Mouse (Mus musculus): ENCODE data around the gene Cyp2d11. TPM values are rescaled to one million over a fixed set of nuclear protein-coding genes. Genes with fewer than 3 reads are reported as not detected.

Cyp2d11 gene
- polyA plus RNA-seq, 1 experiment from 2014 or later, result not detected

DNA sequence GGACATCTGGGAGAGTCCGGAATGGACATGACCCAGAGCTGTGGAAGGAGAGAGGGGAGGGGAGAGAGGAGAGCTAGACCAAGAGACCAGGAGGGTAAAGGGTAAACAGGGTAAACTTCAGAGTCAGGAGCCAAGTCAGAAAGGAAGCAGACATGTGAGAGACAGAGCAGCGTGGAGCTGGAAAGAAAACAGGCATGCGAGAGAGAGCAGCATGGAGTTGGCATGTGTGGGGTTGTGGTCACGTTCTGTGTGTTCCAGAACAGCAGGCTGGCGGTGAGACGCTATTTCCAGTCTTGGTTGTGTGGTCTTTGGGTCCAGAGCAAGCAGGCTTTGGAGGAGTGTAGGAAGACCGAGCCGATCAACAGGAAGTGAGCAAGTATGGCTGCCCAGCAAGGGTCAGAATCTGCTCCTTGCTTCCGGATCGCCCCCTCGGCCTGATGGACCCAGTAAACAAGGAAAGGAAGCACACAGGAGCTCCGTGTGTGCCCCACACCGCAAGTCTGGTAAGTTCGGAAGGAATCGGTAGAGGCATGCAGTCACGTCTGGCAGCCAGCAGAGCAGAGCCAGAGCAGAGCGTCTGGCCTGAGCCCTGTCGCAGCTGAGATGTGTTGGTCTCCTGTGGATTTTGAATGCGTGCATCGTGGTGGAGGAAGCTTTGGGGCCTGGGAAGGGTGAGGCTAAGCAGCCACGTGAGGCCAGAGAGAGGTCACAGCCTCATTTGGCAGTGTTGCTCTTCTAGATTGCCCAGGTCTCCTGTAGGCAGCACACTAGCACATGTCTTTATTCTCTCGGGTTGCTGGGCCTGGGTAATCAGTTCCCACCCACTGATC is 35.2 kb downstream of the Cyp2d11 start:
- no peak overlapping the region for H3K4me2 ChIP-seq (ENCODE audit: low read length)
- no peak overlapping the region for H3K4me3 ChIP-seq (replicated peaks; ENCODE audit: low read length)
- H3K9ac ChIP-seq (replicated peaks; ENCODE audit: low read depth, low read length), result no peak overlapping the region
- no peaks in the 10 kb centered on the region for H3K36me3 ChIP-seq (ENCODE audit: control insufficient read depth, insufficient read depth)
- peaks cover 5% of the 10 kb centered on the region for H3K4me1 ChIP-seq (replicated peaks; ENCODE audit: control insufficient read depth, insufficient read depth, low read length)
- no peaks in the 10 kb centered on the region for H3K27me3 ChIP-seq (replicated peaks; ENCODE audit: control insufficient read depth, insufficient read depth, low read length)
- no peak overlapping the region for H3K27ac ChIP-seq (ENCODE audit: low read length)
- no peak for ATAC-seq
- WGBS, result 66% methylated on average over 22 of the region's 22 CpGs
- no peaks in the 10 kb centered on the region for H3K9me3 ChIP-seq (ENCODE audit: control insufficient read depth, low read length)

DNA sequence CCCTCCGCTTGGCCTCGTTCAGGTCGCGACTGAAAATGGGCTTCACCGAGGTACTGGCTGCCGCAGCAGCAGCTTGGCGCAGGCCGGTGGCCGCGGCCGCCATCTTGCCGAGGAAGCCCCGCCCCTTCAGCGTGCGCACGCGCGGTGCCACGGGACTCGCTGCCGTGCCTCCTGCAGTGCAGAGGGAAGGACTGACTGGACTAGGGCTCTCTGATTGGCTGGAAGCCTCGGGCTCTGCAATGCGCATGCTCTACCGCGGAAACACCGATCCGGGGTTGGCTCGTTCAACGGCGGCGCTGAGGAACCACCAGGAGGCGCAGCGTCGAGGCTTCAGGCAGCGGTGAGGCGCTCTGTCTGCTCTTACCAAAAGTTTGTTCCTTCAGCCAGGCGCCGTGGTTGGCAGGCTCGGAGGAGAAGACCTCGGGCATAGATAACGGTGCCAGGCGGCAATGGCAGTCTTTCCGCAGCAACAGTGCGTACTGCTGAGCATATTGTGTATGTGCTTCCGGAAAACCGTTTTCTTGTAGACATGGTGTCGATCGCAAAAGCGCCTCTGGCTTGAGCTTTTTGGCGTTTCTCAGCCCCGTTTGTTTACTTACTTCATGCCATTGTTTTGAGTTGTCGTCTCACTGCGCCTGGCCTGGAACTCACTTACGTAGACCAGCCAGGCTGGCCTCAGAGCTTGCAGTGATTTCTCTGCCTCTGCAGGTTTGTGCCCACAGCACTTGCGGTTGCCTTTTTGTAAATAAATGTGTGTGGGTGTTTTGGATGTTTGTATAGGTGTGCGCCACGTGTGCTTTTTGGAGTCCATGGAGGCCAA is 39.5 kb downstream of the Cyp2d11 start, which contains the start of gene Ndufa6:
TSS of gene Ndufa6 (minus strand) at position 197 of the 820 bp plus-strand sequence.
- Histone ChIP-seq H3K4me1 (replicated peaks; ENCODE audit: control insufficient read depth, insufficient read depth, low read length) (peaks cover 16% of the 10 kb centered on the region), H3K9me3 (ENCODE audit: control insufficient read depth, low read length) (no peaks in the 10 kb centered on the region), H3K4me3 (replicated peaks; ENCODE audit: low read length) (peak within 1 kb of the TSS; percentile 95), H3K4me2 (ENCODE audit: low read length) (peak within 1 kb of the TSS; percentile 89), H3K27ac (ENCODE audit: low read length) (peak within 1 kb of the TSS; percentile 86), H3K9ac (replicated peaks; ENCODE audit: low read depth, low read length) (peak within 1 kb of the TSS; percentile 98), H3K36me3 (ENCODE audit: control insufficient read depth, insufficient read depth) (peaks cover 14% of the 10 kb centered on the region), H3K27me3 (replicated peaks; ENCODE audit: control insufficient read depth, insufficient read depth, low read length) (no peaks in the 10 kb centered on the region)
- ATAC-seq, result peak; percentile 100
- 1% methylated on average over 57 of the region's 57 CpGs for WGBS

DNA sequence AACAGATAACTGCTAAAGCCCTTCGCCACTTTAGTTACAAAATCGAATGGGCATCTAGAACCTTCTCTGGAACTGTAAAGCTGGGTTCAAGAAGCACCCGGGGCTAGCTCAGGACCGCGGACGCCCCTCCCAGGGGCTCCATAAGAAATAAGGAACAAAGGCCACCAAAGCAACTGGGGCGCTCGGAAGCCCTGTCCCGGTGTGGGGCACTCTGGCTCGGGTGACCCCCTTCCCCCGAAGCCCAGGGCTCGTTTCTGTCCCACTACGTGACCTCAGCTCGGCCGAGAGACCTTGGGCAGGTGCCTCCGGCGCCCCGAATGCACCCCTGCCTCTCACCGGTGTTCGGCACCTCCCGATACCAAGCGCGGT is 40.1 kb downstream of the Cyp2d11 start:
- Histone ChIP-seq H3K9ac (replicated peaks; ENCODE audit: low read depth, low read length) (peak overlapping the region; percentile 98), H3K4me1 (replicated peaks; ENCODE audit: control insufficient read depth, insufficient read depth, low read length) (peaks cover 16% of the 10 kb centered on the region), H3K4me2 (ENCODE audit: low read length) (peak overlapping the region; percentile 85), H3K9me3 (ENCODE audit: control insufficient read depth, low read length) (no peaks in the 10 kb centered on the region), H3K27ac (ENCODE audit: low read length) (peak overlapping the region; percentile 86), H3K36me3 (ENCODE audit: control insufficient read depth, insufficient read depth) (peaks cover 19% of the 10 kb centered on the region), H3K4me3 (replicated peaks; ENCODE audit: low read length) (peak overlapping the region; percentile 95), H3K27me3 (replicated peaks; ENCODE audit: control insufficient read depth, insufficient read depth, low read length) (no peaks in the 10 kb centered on the region)
- ATAC-seq, result peak; percentile 45
- WGBS, result under 1% methylated on average over 23 of the region's 23 CpGs

DNA sequence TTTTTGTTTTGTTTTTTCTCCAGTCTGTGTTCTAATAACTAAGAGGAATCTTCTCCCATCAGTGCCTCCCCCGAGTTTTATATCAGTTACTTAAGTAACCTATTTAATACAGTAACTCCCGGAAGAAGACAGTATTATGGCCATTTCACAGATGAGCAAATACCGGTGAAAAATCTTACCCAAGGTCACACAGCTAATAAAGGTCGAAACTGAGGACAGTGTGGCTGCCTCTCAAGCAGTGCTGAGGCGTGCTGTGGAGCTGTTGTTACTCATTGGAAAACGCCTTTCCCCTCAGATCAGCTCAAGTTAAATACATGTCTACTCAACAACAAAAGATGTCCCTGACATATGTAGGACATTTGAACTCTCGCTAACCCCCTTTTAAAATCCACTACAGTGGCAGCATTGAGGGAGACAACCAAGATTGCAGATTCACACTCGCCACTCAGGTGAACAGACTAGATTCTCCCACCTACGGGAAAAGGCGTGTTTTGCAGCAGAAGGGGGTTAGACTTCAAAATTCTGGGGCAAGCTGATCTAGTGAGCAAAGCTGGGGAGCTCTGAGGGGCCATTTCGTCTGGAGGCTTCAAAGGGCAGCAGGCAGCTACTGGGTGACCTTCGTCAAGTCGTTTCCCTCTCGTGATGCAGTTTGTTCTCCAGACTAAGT is 40.6 kb downstream of the Cyp2d11 start:
- no peak for ATAC-seq
- H3K4me3 ChIP-seq (replicated peaks; ENCODE audit: low read length), result peak overlapping the region; percentile 95
- 32% methylated on average over 14 of the region's 14 CpGs for WGBS
- H3K4me2 ChIP-seq (ENCODE audit: low read length), result peak overlapping the region; percentile 85
- no peaks in the 10 kb centered on the region for H3K9me3 ChIP-seq (ENCODE audit: control insufficient read depth, low read length)
- H3K4me1 ChIP-seq (replicated peaks; ENCODE audit: control insufficient read depth, insufficient read depth, low read length), result peaks cover 16% of the 10 kb centered on the region
- no peak overlapping the region for H3K27ac ChIP-seq (ENCODE audit: low read length)
- no peaks in the 10 kb centered on the region for H3K27me3 ChIP-seq (replicated peaks; ENCODE audit: control insufficient read depth, insufficient read depth, low read length)
- peaks cover 22% of the 10 kb centered on the region for H3K36me3 ChIP-seq (ENCODE audit: control insufficient read depth, insufficient read depth)
- peak overlapping the region; percentile 98 for H3K9ac ChIP-seq (replicated peaks; ENCODE audit: low read depth, low read length)

DNA sequence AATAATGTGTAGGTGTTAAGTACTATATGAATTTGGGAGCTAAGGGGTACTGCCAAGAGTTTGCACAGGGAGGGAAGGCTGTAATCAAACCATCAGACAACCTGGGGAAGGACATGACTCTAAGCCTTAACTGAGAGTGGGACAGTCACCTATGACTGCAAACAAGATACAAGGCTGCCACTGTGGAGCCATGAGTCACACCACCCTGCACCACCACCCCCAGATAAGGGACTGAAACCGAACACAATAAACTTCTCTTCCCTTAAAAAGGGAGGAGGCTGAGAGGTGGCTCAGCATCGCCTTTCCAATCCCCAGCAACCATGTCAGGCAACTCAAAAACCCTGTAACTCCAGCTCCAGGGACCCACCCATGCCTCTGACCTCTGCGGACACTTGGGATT is 42.3 kb downstream of the Cyp2d11 start:
- Histone ChIP-seq H3K36me3 (ENCODE audit: control insufficient read depth, insufficient read depth) (peaks cover 22% of the 10 kb centered on the region), H3K27me3 (replicated peaks; ENCODE audit: control insufficient read depth, insufficient read depth, low read length) (no peaks in the 10 kb centered on the region), H3K4me3 (replicated peaks; ENCODE audit: low read length) (no peak overlapping the region), H3K9me3 (ENCODE audit: control insufficient read depth, low read length) (no peaks in the 10 kb centered on the region), H3K27ac (ENCODE audit: low read length) (no peak overlapping the region), H3K4me1 (replicated peaks; ENCODE audit: control insufficient read depth, insufficient read depth, low read length) (peaks cover 28% of the 10 kb centered on the region), H3K9ac (replicated peaks; ENCODE audit: low read depth, low read length) (no peak overlapping the region), H3K4me2 (ENCODE audit: low read length) (no peak overlapping the region)
- no peak for ATAC-seq
- WGBS, result 90% methylated on average over 3 of the region's 3 CpGs

DNA sequence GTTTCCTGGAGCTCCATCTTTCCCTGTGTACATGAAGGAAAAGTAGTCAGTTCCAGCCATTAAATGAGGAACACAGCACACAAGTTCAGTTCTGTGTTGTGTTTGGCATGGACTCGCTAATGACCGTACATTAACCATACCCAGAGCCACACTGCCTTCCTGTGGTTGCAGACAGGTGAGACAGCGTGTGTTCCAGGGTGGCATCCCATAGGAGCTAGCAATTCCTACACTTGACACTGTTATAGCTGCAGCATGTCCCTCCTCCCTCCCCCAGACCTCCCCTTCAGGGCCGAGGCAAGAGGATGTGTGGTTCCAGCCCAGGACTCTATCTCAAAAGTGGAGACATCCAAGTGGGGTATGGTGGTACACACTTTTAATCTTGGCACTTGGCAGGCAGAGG is 43.5 kb downstream of the Cyp2d11 start:
- H3K27ac ChIP-seq (ENCODE audit: low read length), result no peak overlapping the region
- H3K4me3 ChIP-seq (replicated peaks; ENCODE audit: low read length), result no peak overlapping the region
- H3K4me1 ChIP-seq (replicated peaks; ENCODE audit: control insufficient read depth, insufficient read depth, low read length), result peaks cover 28% of the 10 kb centered on the region
- H3K9ac ChIP-seq (replicated peaks; ENCODE audit: low read depth, low read length), result no peak overlapping the region
- 94% methylated on average over 4 of the region's 4 CpGs for WGBS
- H3K27me3 ChIP-seq (replicated peaks; ENCODE audit: control insufficient read depth, insufficient read depth, low read length), result no peaks in the 10 kb centered on the region
- no peak for ATAC-seq
- H3K4me2 ChIP-seq (ENCODE audit: low read length), result no peak overlapping the region
- no peaks in the 10 kb centered on the region for H3K9me3 ChIP-seq (ENCODE audit: control insufficient read depth, low read length)
- H3K36me3 ChIP-seq (ENCODE audit: control insufficient read depth, insufficient read depth), result peaks cover 22% of the 10 kb centered on the region

DNA sequence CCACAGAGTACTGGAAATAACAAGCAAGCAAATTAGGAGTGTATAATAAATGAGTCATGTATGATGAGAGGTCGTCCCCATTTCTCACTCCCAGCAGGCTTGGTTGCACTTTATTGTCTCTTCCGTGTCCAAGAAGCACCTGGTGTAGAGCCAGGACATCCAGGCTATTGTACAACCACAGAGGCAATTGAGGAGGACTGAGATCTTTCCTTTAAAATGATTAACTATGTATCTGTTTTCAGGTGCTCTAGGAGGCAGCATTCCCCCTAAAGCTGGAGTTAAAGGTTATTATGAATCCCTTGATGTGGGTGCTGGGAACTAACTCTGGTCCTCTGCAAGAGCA is 44.9 kb downstream of the Cyp2d11 start:
- Histone ChIP-seq H3K4me3 (replicated peaks; ENCODE audit: low read length) (no peak overlapping the region), H3K36me3 (ENCODE audit: control insufficient read depth, insufficient read depth) (peaks cover 22% of the 10 kb centered on the region), H3K27ac (ENCODE audit: low read length) (no peak overlapping the region), H3K4me1 (replicated peaks; ENCODE audit: control insufficient read depth, insufficient read depth, low read length) (peaks cover 23% of the 10 kb centered on the region), H3K9ac (replicated peaks; ENCODE audit: low read depth, low read length) (no peak overlapping the region), H3K4me2 (ENCODE audit: low read length) (no peak overlapping the region), H3K9me3 (ENCODE audit: control insufficient read depth, low read length) (no peaks in the 10 kb centered on the region), H3K27me3 (replicated peaks; ENCODE audit: control insufficient read depth, insufficient read depth, low read length) (no peaks in the 10 kb centered on the region)
- WGBS, result 77% methylated on average over 2 of the region's 2 CpGs
- no peak for ATAC-seq

DNA sequence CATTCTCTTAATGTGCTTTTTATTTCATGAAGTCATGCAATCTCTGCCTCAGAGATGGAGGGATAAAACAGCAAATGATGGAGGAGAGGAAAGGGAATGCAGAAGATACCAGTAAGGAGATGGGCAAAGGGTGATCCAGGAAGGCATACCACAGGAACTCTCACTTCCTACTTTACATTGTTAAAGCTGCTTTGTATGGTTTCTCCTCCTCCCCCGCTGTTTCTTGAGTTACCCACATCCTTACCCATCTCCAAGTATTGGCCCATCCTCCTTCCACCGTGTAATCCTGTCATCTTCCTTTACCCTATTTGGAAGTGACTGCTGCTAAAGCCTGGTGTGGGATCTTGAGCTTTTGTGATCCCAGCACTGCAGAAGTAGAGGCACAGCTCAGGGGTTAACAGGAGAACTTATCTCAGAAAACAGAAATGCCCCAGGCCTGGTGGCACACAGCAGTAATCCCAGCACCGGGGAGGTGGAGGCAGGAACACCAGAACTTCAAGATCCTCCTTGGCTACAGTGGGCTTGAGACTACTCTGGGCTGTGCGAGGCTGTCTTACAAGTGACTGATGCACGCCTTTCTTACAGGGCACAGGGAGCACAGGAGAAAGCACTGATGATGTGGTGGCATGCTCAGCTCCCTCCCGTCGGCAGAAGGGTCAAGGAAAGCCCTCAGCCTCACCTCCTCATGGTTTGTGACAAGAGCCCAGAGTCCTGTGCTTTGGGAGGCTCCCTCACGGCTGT is 45.4 kb downstream of the Cyp2d11 start:
- H3K27ac ChIP-seq (ENCODE audit: low read length), result no peak overlapping the region
- WGBS, result 92% methylated on average over 8 of the region's 8 CpGs
- no peak for ATAC-seq

More for the DNA sequence above, 45.4 kb downstream of the Cyp2d11 start:
- Histone ChIP-seq H3K9me3 (ENCODE audit: control insufficient read depth, low read length) (no peaks in the 10 kb centered on the region), H3K9ac (replicated peaks; ENCODE audit: low read depth, low read length) (no peak overlapping the region), H3K4me3 (replicated peaks; ENCODE audit: low read length) (no peak overlapping the region), H3K27me3 (replicated peaks; ENCODE audit: control insufficient read depth, insufficient read depth, low read length) (no peaks in the 10 kb centered on the region), H3K4me1 (replicated peaks; ENCODE audit: control insufficient read depth, insufficient read depth, low read length) (peaks cover 22% of the 10 kb centered on the region), H3K4me2 (ENCODE audit: low read length) (no peak overlapping the region), H3K36me3 (ENCODE audit: control insufficient read depth, insufficient read depth) (peaks cover 22% of the 10 kb centered on the region)
